Mouse (Mus musculus) cerebellum, adult 9-11 months (tissue): ENCODE measurements around the gene Gpx8.
A peak's percentile ranks its signal among the peaks of the same experiment; 100 is the strongest.

Experiments
- DNase-seq: peaks from one replicate; pipeline ENCODE4 v3.0.0; 2022

The Gpx8 gene

GRCm38 (mm10) chr13:113046211-113046883 is at the start of gene Gpx8:
Gpx8 (minus strand) TSS chr13:113046410.
- no peak for DNase-seq

DNA sequence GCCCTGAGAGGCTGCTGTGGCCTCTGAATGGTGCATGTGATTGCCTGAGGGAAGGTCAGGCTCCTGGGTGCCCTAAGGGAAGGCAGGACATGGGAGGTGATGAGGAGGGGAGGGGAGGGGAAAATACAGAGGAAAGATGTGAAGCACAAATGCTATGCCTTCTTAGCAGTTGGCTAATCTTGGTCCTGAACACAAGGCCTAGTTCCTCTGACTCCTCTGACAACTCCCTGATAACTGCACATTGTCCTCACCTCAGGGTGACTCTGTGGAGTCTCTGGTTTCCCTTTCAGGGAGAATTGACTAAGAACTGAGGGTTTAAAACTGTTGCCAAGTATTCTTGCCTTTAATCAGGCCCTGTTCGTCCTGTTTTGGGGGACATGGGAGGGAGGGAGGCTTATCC is 48.4 kb upstream of the Gpx8 start:
- no peak for DNase-seq

- DNase-seq: no peak
Measured at GRCm38 (mm10) chr13:113090489-113090888, 44.3 kb upstream of the Gpx8 start.

DNA sequence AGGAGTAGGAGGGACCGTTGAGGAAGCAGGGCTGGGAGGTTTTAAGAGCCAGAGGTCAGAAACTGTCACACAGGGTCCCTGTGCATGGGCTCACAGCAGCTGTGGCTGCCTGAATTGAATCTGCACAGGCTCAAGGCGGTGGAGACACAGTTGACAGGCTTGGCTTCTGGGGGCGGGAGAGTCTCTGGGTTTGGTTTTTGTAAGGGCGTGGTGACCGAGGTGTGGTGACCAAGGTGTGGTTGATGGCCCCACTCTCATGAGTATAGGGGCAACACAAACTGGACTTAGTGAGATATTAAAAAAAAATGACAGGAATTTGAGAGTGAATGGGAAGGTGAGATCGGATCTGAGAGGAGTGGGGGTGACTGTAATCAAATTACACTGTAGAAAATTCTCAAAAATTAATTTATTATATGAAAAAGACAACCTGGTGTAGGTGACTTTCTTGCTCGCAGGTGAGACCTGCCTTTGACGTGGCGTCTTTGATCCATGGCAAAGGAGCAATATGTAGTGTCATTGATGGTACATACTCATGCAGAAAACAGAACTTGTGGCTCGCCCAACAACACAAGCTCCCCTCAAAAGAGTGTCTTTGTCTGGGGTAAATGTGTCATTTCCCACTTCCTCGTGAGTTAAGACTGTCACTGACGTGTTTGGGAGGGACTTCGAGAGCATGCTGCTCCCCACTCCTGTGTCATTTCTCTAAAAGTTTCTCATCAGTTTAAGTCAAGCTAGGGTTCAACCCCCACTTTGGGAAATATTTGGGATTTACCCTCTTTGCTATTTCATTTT is 41.2 kb upstream of the Gpx8 start:
- no peak for DNase-seq

- DNase-seq: no peak
Measured at GRCm38 (mm10) chr13:113084732-113085131, 38.5 kb upstream of the Gpx8 start.

DNA sequence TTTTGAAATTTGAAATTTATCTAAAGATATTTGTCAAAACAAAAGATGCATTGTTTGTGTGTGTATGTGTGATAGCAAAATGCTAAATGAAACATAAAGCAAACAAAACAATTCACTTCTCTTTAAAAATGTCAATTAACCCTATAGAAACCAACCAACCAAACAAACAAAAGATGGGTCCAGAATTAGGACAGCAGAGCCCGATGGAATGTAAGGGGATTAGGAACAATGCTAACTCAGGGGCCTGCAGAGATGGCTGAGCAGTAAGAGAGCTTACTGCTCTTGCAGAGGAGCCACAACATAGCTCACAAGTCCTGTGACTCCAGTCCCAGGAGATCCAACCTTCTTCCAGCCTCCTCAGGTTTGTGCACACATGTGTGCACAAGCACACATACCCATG is 35.9 kb upstream of the Gpx8 start:
- DNase-seq: no peak

GRCm38 (mm10) chr13:113079021-113079420 is 32.8 kb upstream of the Gpx8 start:
- DNase-seq: no peak

- no peak for DNase-seq
Measured at GRCm38 (mm10) chr13:113064542-113064941, 18.3 kb upstream of the Gpx8 start.

DNA sequence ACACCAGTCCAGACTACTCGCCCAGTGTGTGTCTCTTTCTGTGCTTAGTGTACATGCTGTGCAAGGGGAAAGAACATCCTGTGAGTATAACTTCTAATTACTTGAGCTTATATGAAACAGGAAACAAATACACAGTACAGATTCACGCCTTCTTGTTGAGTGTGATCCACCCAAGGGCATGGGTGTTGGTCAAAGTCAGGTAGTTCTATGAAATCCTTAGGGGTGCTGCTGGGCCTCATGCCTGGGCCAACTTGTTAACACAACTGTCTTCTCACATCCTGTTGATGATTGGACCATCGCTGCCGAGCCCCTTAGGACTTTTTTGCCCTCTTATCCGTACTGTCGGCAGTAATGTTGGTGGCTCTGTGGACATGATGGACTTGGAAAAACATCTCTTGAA is 15.5 kb upstream of the Gpx8 start:
- DNase-seq: no peak

DNA sequence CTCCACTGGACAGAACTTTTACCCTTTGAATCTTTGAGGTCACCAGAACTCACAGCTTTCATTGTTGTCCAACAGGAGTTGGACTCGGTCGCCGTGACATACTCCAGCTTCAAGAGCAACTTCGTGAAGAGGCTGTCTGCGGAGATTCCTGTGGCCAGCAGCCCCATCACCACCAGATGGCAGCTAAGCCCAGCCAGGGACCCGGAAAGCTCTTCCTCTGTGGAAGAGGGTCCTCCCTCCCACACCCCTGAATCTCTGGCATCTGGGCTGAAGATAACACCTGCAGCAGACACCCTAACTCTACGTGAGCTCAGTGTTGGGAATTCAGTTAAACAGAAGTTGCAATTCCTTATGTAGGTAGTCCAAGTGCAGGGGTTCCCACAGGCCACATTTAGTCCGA is 9.6 kb upstream of the Gpx8 start:
- no peak for DNase-seq

GRCm38 (mm10) chr13:113054230-113054629 is 8.0 kb upstream of the Gpx8 start:
- no peak for DNase-seq

GRCm38 (mm10) chr13:113047647-113048046 is 1.4 kb upstream of the Gpx8 start:
- no peak for DNase-seq

- DNase-seq: no peak
Measured at GRCm38 (mm10) chr13:113047018-113047417, 808 bp upstream of the Gpx8 start.

GRCm38 (mm10) chr13:113045458-113046110 is 626 bp downstream of the Gpx8 start:
- no peak for DNase-seq

DNA sequence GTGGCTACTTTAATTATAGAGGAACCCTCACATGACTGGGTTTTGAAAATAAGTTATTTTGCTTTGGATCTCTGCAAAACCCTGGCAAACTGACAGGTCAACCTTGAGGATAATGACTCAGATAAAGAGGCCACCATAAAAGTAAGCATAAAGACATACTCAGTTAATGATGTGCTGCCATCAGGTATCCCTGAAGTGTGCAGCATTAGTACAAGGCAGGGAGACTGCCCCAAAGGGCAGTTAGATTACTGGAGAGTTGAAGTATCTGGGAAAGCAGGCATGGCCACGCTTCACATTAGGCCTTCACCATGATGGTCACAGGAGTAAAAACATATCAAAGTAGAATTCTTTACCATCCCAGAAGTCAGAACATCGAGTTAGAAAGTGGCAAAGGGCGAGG is 1.3 kb downstream of the Gpx8 start:
- DNase-seq: no peak

GRCm38 (mm10) chr13:113035852-113036251 is 10.4 kb downstream of the Gpx8 start:
- DNase-seq: peak; percentile 70

GRCm38 (mm10) chr13:113034950-113035421 is 11.2 kb downstream of the Gpx8 start, which contains the start of gene Cdc20b:
Cdc20b (plus strand) TSS chr13:113035111.
- DNase-seq: peak; percentile 43

- DNase-seq: peak; percentile 61
Measured at GRCm38 (mm10) chr13:113034271-113034886, 11.8 kb downstream of the Gpx8 start.

- no peak for DNase-seq
Measured at GRCm38 (mm10) chr13:113032831-113033230, 13.4 kb downstream of the Gpx8 start.

- DNase-seq: peak; percentile 26
Measured at GRCm38 (mm10) chr13:113031792-113032571, 14.2 kb downstream of the Gpx8 start.

GRCm38 (mm10) chr13:113031351-113031750 is 14.9 kb downstream of the Gpx8 start:
- no peak for DNase-seq
